Mouse (Mus musculus) adrenal gland, postnatal 10 days (tissue): ENCODE data around the gene Cfap44. TPM values are rescaled to one million over a fixed set of nuclear protein-coding genes. Genes with fewer than 3 reads are reported as not detected.
"Not testable (repeated sequence)": the region's sequence is repeated elsewhere in the genome, so short reads cannot be mapped to it uniquely, and the experiment has no call there.

Experiments
- DNase-seq: peaks from one replicate; pipeline ENCODE4 v3.0.0; 2021; ENCODE audit warnings: mixed read lengths
- total RNA-seq, 2 experiments: library from RNA; stranded (reverse); gene quantifications; 2 replicates each; pipeline ENCODE4 v1.2.3; 2021

Gene Cfap44
- total RNA-seq, 2 experiments from 2014 or later: 0.42 to 1.1 TPM

- no peak for DNase-seq
Observed at GRCm38 (mm10) chr16:44430021-44430420, 35.4 kb downstream of the Cfap44 start.

GRCm38 (mm10) chr16:44434931-44435330, 40.3 kb downstream of the Cfap44 start:
- peak; percentile 5 for DNase-seq

GRCm38 (mm10) chr16:44435481-44435880, 40.9 kb downstream of the Cfap44 start:
- no peak for DNase-seq

GRCm38 (mm10) chr16:44441913-44442312, 47.3 kb downstream of the Cfap44 start:
- not testable (repeated sequence) for DNase-seq

GRCm38 (mm10) chr16:44457858-44458257, 63.3 kb downstream of the Cfap44 start:
- DNase-seq: no peak

- DNase-seq: no peak
Observed at GRCm38 (mm10) chr16:44458826-44459225, 64.2 kb downstream of the Cfap44 start.

- no peak for DNase-seq
Observed at GRCm38 (mm10) chr16:44460922-44461321, 66.3 kb downstream of the Cfap44 start.

GRCm38 (mm10) chr16:44475281-44475680, 80.7 kb downstream of the Cfap44 start:
- DNase-seq: no peak

GRCm38 (mm10) chr16:44475682-44476375, 81.2 kb downstream of the Cfap44 start:
- DNase-seq: no peak

- no peak for DNase-seq
Observed at GRCm38 (mm10) chr16:44478767-44479166, 84.2 kb downstream of the Cfap44 start.

GRCm38 (mm10) chr16:44479852-44480251, 85.3 kb downstream of the Cfap44 start:
- no peak for DNase-seq

GRCm38 (mm10) chr16:44480616-44481015, 86.0 kb downstream of the Cfap44 start:
- DNase-seq: peak; percentile 44

GRCm38 (mm10) chr16:44481599-44482593, 87.3 kb downstream of the Cfap44 start:
- no peak for DNase-seq

- DNase-seq: peak; percentile 91
Observed at GRCm38 (mm10) chr16:44484079-44484478, 89.5 kb downstream of the Cfap44 start.

- no peak for DNase-seq
Observed at GRCm38 (mm10) chr16:44484831-44485230, 90.2 kb downstream of the Cfap44 start.

- no peak for DNase-seq
Observed at GRCm38 (mm10) chr16:44485691-44486090, 91.1 kb downstream of the Cfap44 start.

GRCm38 (mm10) chr16:44486612-44487011, 92.0 kb downstream of the Cfap44 start:
- no peak for DNase-seq

- DNase-seq: no peak
Observed at GRCm38 (mm10) chr16:44487194-44487593, 92.6 kb downstream of the Cfap44 start.

- no peak for DNase-seq
Observed at GRCm38 (mm10) chr16:44491051-44491450, 96.5 kb downstream of the Cfap44 start.

- DNase-seq: no peak
Observed at GRCm38 (mm10) chr16:44492151-44492550, 97.6 kb downstream of the Cfap44 start.

GRCm38 (mm10) chr16:44492706-44493105, 98.1 kb downstream of the Cfap44 start:
- no peak for DNase-seq

- no peak for DNase-seq
Observed at GRCm38 (mm10) chr16:44493868-44494267, 99.3 kb downstream of the Cfap44 start.

- DNase-seq: no peak
Observed at GRCm38 (mm10) chr16:44494441-44495108, 100.0 kb downstream of the Cfap44 start.
